Mouse (Mus musculus) ES-Bruce4 (cell line): ENCODE measurements at regions not wholly inside any gene's neighbourhood (a gene's known extent, or its start where the extent isn't known, plus 50 kb on each side); places are given as distances from the start of the nearest gene placed in this dataset.

Experiments used
- H3K27ac ChIP-seq: 2 replicates; pipeline ENCODE4 v1.5.1; 2012; ENCODE audit warnings: low read length, inconsistent platforms; ENCODE audit not compliant: insufficient read depth
- H3K27me3 ChIP-seq: 2 replicates; pipeline ENCODE4 v1.6.1; 2012; ENCODE audit warnings: mild to moderate bottlenecking, low read length, inconsistent platforms; ENCODE audit not compliant: control insufficient read depth, poor library complexity, insufficient read depth, severe bottlenecking
- H3K36me3 ChIP-seq: 2 replicates; pipeline ENCODE4 v1.6.1; 2012; ENCODE audit warnings: inconsistent platforms, mild to moderate bottlenecking, low read length, moderate library complexity; ENCODE audit not compliant: control insufficient read depth, poor library complexity, insufficient read depth, severe bottlenecking
- H3K4me1 ChIP-seq: one replicate; pipeline ENCODE4 v1.8.1; 2011; ENCODE audit warnings: low read length; ENCODE audit not compliant: control insufficient read depth, insufficient read depth
- H3K4me3 ChIP-seq: 2 replicates; pipeline ENCODE4 v1.5.1; 2011; ENCODE audit warnings: low read depth, mild to moderate bottlenecking, low read length
- H3K9ac ChIP-seq: 2 replicates; pipeline ENCODE4 v1.6.1; 2012; ENCODE audit warnings: low read depth, mild to moderate bottlenecking, inconsistent platforms; ENCODE audit not compliant: poor library complexity, severe bottlenecking
- H3K9me3 ChIP-seq: replicated peaks from 2 replicates; pipeline ENCODE4 v1.6.1; 2012; ENCODE audit warnings: mild to moderate bottlenecking, low read length, inconsistent platforms; ENCODE audit not compliant: control insufficient read depth, poor library complexity, insufficient read depth, severe bottlenecking
- CTCF ChIP-seq: IDR thresholded peaks from one replicate; pipeline ENCODE4 v1.8.1; 2011; ENCODE audit warnings: low read depth, low read length
- EP300 ChIP-seq: IDR thresholded peaks from 2 replicates; pipeline ENCODE4 v1.6.1; 2011; ENCODE audit warnings: low read depth, low read length; ENCODE audit not compliant: insufficient read depth
- POLR2A ChIP-seq: IDR thresholded peaks from one replicate; pipeline ENCODE4 v1.8.1; 2011; ENCODE audit warnings: low read length; ENCODE audit not compliant: insufficient read depth

DNA sequence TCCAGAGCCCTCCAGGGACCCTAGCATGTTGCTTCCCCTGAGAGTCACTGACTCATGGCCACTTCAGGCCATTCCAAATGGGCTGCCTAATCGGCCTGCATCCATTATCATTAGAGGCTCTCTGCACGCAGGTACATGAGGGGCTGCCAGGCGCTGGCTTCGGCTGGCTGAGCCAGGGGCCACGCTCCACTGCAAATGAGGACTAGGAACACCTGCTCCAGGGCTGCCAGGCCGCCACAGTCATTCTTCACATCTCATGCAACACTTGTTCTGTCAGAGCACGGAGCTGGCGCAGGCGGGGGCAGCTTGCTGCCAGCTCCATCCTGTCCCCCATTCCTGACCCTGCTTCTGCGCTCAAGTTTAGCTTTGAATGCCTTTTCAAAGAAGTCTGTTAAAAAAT lies 280.7 kb upstream of the Mki67 start:
- Histone ChIP-seq H3K9ac (no peak overlapping the region), H3K4me3 (no peak overlapping the region), H3K27me3 (no peaks in the 10 kb centered on the region), H3K4me1 (no peaks in the 10 kb centered on the region), H3K36me3 (no peaks in the 10 kb centered on the region), H3K27ac (no peak overlapping the region), H3K9me3 (no peaks in the 10 kb centered on the region)
- TF ChIP-seq CTCF (no peak), POLR2A (no peak), EP300 (no peak)

DNA sequence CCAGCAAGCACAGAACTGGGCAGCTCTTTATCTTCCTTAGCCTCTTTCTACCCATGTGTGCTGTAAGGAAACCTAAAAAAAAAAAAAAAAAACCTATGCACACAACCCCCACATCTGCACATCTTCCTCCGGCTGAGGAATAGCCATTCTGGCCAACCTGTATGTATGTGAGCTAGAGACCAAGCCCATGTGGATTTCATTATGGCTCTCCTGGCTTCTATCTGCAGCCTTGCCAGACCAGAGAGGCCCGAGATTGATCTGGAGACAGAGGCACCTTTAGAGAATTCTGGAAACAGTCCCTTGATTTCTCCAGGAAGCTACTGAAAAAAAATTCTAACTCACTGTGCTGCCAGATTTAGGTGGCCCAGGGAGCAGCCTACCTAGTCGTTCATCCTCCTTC lies 281.5 kb upstream of the Mki67 start:
- Histone ChIP-seq H3K4me3 (no peak overlapping the region), H3K27me3 (no peaks in the 10 kb centered on the region), H3K4me1 (no peaks in the 10 kb centered on the region), H3K9ac (no peak overlapping the region), H3K36me3 (no peaks in the 10 kb centered on the region), H3K27ac (no peak overlapping the region), H3K9me3 (no peaks in the 10 kb centered on the region)
- no peak for TF ChIP-seq EP300
- TF ChIP-seq CTCF, result no peak
- no peak for TF ChIP-seq POLR2A

DNA sequence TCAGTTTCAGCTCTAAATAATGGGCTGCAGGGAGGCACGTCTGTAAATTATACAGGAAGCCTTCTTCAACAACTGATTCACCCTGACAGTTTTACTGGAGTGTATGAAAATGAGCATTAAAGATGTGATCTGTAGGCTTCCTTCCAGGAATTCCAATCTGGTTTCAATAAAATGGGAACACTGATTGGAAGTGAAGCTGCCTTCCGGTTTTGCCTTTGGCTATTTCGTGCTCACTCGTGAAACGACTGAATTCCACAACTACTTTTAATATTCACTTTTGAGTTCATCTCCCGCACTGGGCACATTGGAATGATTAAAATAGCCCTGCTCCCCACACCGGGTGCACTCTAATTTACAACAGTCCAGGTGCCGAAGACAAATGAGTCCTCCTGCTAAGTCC lies 286.2 kb upstream of the Mki67 start:
- no peak overlapping the region for H3K9ac ChIP-seq
- no peaks in the 10 kb centered on the region for H3K36me3 ChIP-seq
- no peak overlapping the region for H3K27ac ChIP-seq
- H3K27me3 ChIP-seq, result no peaks in the 10 kb centered on the region
- H3K4me3 ChIP-seq, result no peak overlapping the region
- TF ChIP-seq CTCF (no peak), POLR2A (no peak), EP300 (no peak)
- no peaks in the 10 kb centered on the region for H3K9me3 ChIP-seq
- no peaks in the 10 kb centered on the region for H3K4me1 ChIP-seq

DNA sequence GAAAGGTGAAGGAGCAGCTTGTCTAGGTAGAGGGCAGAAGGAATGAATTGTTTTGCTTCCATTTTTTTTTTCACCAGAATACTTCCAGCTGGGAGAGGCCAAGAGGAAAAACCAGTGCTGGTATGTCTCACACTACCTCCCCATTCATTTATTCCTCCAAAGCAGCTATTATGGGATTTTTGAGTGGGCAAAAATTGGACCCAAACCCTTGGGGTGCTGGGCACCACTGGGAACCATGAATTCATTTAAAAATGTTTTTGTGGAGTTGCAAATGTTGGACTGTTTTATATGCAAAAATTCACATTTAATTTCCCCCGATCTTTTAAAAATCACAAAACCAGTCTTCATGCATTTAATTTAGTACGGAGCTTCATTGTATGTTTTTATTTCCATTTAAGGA lies 287.1 kb upstream of the Mki67 start:
- Histone ChIP-seq H3K4me3 (no peak overlapping the region), H3K4me1 (no peaks in the 10 kb centered on the region), H3K27ac (no peak overlapping the region)

DNA sequence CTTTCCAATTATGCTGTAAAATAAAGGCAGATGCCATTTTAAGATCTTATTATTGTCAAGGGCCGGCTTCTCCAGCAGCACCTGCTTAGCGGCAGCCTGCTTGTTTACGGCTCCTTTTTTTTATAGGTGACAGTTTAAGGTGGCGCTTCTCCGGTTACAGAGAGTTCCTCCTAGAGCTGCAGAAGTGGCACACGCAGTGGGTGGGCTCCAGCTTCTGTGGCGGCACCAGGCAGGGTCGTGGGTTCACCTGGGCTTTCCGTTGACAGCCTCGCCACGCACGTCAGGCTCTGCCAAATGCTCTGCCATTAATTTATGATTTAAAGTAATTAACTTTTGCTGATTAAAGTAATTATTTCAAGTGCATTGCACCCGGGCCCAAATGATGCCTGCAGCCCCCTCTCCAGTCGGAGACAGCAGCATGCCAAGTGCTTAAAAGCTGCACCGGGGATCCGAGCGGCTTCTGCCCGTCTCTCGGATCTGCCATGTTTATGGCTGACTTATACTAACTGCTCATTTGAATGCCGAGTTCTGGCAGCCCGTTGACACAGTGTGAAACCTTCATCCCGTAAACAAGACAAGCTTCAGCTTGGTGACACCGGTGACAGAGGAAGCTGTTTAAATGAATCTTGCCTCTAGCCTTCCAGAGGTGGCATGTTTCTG lies 291.8 kb upstream of the Mki67 start:
- Histone ChIP-seq H3K4me3 (no peak overlapping the region), H3K9ac (no peak overlapping the region), H3K4me1 (no peaks in the 10 kb centered on the region), H3K36me3 (no peaks in the 10 kb centered on the region), H3K9me3 (no peaks in the 10 kb centered on the region), H3K27ac (no peak overlapping the region), H3K27me3 (peaks cover 2% of the 10 kb centered on the region; the same call in 1 of the 2 replicates)
- no peak for TF ChIP-seq POLR2A
- TF ChIP-seq CTCF, result no peak
- no peak for TF ChIP-seq EP300

More for the DNA sequence above, 287.1 kb upstream of the Mki67 start:
- no peak for TF ChIP-seq POLR2A
- TF ChIP-seq CTCF, result no peak
- no peak for TF ChIP-seq EP300
- H3K9me3 ChIP-seq, result no peaks in the 10 kb centered on the region
- no peaks in the 10 kb centered on the region; the same call in 1 of the 2 replicates for H3K27me3 ChIP-seq
- no peaks in the 10 kb centered on the region for H3K36me3 ChIP-seq
- H3K9ac ChIP-seq, result no peak overlapping the region

DNA sequence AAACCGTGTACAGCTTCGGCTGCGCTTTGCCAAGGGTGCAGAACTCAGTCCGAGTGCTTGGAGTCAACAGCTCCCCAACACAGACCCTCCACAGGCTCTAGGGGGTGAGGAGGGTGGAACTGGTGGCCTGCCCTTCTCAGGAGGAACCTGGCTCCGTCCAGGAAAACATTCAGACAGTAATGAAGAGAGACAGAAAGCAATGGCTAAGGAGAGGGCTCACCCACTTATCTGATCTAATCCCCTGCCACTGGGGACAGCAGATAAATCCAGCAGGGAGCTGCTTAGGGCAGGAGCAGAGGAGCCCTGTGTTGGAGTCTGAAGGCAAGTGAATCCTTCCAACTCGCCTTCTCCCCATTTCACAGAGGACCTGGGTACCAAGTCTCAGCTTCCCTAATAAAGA lies 292.3 kb upstream of the Mki67 start:
- Histone ChIP-seq H3K27ac (no peak overlapping the region), H3K9ac (no peak overlapping the region), H3K4me3 (no peak overlapping the region), H3K4me1 (no peaks in the 10 kb centered on the region), H3K9me3 (no peaks in the 10 kb centered on the region), H3K27me3 (peaks cover 2% of the 10 kb centered on the region; the same call in 1 of the 2 replicates), H3K36me3 (no peaks in the 10 kb centered on the region)
- TF ChIP-seq POLR2A, result no peak
- TF ChIP-seq EP300, result no peak
- no peak for TF ChIP-seq CTCF
